8 mouse cellular contexts compared by ENCODE assay signal in the genomic region with DNA sequence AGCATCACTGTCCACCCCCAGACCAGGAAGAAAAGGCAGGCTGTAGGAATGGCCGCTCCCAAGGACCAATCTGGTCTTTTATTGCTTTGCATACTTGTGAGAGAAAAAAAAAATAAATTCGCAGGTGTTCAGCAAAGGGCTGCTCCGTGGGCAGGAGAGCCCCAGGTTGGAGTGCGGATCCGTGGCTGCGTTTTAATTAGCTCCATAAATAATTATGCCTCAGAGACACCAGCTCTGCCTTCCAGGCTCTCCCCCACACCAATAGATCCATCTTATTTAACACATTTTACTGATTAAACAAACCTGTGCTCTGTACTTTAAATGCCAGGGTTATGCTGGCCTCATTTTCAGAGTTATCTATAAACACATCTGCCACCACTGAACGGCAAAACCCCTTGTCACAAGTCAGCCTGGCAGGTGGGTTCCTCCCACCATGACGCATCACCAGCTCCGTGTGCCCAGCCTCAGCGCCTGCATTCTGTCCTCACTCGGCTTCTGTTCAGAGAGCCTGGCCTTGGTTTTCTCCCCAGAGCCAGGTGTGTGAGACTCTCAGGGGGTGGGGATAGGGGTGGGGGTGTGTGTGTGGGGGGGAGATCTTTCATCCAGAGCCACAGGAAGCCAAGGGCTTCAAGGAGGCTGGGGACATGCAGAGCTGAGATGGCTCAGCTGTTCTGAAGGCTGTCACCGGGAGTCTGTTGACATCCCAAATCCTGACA.
DNase-seq lines count a peak whose midpoint lies in the region; ATAC-seq lines count a peak whose summit lies in the region.

No protein-coding gene starts in this region.

- H3K9me3 ChIP-seq in embryonic facial prominence, embryonic 14.5 days (ENCODE audit: control insufficient read depth, low read length): no peaks in the 10 kb centered on the region
- no peaks in the 10 kb centered on the region for H3K9me3 ChIP-seq in hindbrain, embryonic 14.5 days (ENCODE audit: control insufficient read depth, low read length)
- H3K9me3 ChIP-seq in midbrain, embryonic 13.5 days: no peaks in the 10 kb centered on the region

- DNase-seq in layer of hippocampus, adult 8-10 months (ENCODE audit: low spot score in 2 of 2): peak; percentile 21 to 23
- no peak for DNase-seq in layer of hippocampus, postnatal 10 days (ENCODE audit: low spot score in 2 of 2)
- peak; percentile 40 for DNase-seq in embryonic facial prominence, embryonic 14.5 days (ENCODE audit: low spot score)
- DNase-seq in hindbrain, embryonic 14.5 days (ENCODE audit: low spot score): no peak
- no peak for DNase-seq in thymus, postnatal 36 days
- DNase-seq in adrenal gland, postnatal 25 days: no peak
- DNase-seq in cerebellum, adult 18-20 months: no peak

- no peaks in the 10 kb centered on the region for H3K36me3 ChIP-seq in embryonic facial prominence, embryonic 14.5 days (ENCODE audit: control insufficient read depth, insufficient read depth, low read length)
- H3K36me3 ChIP-seq in hindbrain, embryonic 14.5 days (replicated peaks; ENCODE audit: control insufficient read depth, insufficient read depth): no peaks in the 10 kb centered on the region
- H3K36me3 ChIP-seq in midbrain, embryonic 13.5 days: no peaks in the 10 kb centered on the region

- H3K9ac ChIP-seq in embryonic facial prominence, embryonic 14.5 days (ENCODE audit: low read depth, low read length): 0 out of 2 replicates have a peak overlapping the region, but pooled peaks have one; percentile 19
- peak overlapping the region; percentile 60; the same call in 1 of the 2 replicates for H3K9ac ChIP-seq in hindbrain, embryonic 14.5 days
- peak overlapping the region; percentile 67; the same call in 1 of the 2 replicates for H3K9ac ChIP-seq in midbrain, embryonic 13.5 days (replicated peaks)

- 11% methylated on average over 12 of the region's 12 CpGs for WGBS in embryonic facial prominence, embryonic 14.5 days
- 7% methylated on average over 12 of the region's 12 CpGs for WGBS in hindbrain, embryonic 14.5 days
- WGBS in midbrain, embryonic 13.5 days: 12% methylated on average over 12 of the region's 12 CpGs

- 0 out of 2 replicates have a peak overlapping the region, but pooled peaks have one; percentile 36 for H3K4me3 ChIP-seq in embryonic facial prominence, embryonic 14.5 days (ENCODE audit: low read depth, low read length)
- peak overlapping the region; percentile 29; the same call in 1 of the 2 replicates for H3K4me3 ChIP-seq in hindbrain, embryonic 14.5 days (replicated peaks; ENCODE audit: low read length)
- H3K4me3 ChIP-seq in midbrain, embryonic 13.5 days (replicated peaks): peak overlapping the region; percentile 44

- no peak overlapping the region for H3K27ac ChIP-seq in embryonic facial prominence, embryonic 14.5 days (replicated peaks; ENCODE audit: low read depth, low read length)
- peak overlapping the region; percentile 40 for H3K27ac ChIP-seq in hindbrain, embryonic 14.5 days
- peak overlapping the region; percentile 64 for H3K27ac ChIP-seq in midbrain, embryonic 13.5 days

- H3K4me1 ChIP-seq in embryonic facial prominence, embryonic 14.5 days (ENCODE audit: control insufficient read depth, insufficient read depth, low read length): peaks cover 9% of the 10 kb centered on the region
- H3K4me1 ChIP-seq in hindbrain, embryonic 14.5 days (replicated peaks; ENCODE audit: control insufficient read depth, insufficient read depth, low read length): peaks cover 21% of the 10 kb centered on the region
- peaks cover 49% of the 10 kb centered on the region for H3K4me1 ChIP-seq in midbrain, embryonic 13.5 days (replicated peaks)

- peak overlapping the region; percentile 63 for H3K4me2 ChIP-seq in embryonic facial prominence, embryonic 14.5 days (ENCODE audit: low read depth, low read length)
- peak overlapping the region; percentile 63 for H3K4me2 ChIP-seq in hindbrain, embryonic 14.5 days (replicated peaks)
- peak overlapping the region; percentile 83 for H3K4me2 ChIP-seq in midbrain, embryonic 13.5 days (replicated peaks)

- ATAC-seq in embryonic facial prominence, embryonic 14.5 days (ENCODE audit: low read depth): peak; percentile 51
- ATAC-seq in hindbrain, embryonic 14.5 days (ENCODE audit: low FRiP score): 0 out of 2 replicates have a peak, but pooled peaks have one; percentile 29
- ATAC-seq in midbrain, embryonic 13.5 days: peak; percentile 46

- H3K27me3 ChIP-seq in embryonic facial prominence, embryonic 14.5 days (replicated peaks; ENCODE audit: control insufficient read depth, insufficient read depth, low read length): peaks cover 18% of the 10 kb centered on the region
- H3K27me3 ChIP-seq in hindbrain, embryonic 14.5 days (ENCODE audit: control insufficient read depth, insufficient read depth, low read length): 0 out of 2 replicates have a peak, but pooled peaks cover 4% of the 10 kb centered on the region
- H3K27me3 ChIP-seq in midbrain, embryonic 13.5 days: peaks cover 7% of the 10 kb centered on the region; the same call in 1 of the 2 replicates

Comparison
In these comparisons a context has a peak if more than half of its experiments do, and no peak if none do; other contexts are left out.
1. DNase-seq: peak in layer of hippocampus, adult 8-10 months (2 of 2) and embryonic facial prominence, embryonic 14.5 days (single experiment); none in layer of hippocampus, postnatal 10 days (0 of 2), hindbrain, embryonic 14.5 days (single experiment), thymus, postnatal 36 days (0 of 2), adrenal gland, postnatal 25 days (single experiment) and cerebellum, adult 18-20 months (0 of 2).
2. Peak in every context shown above with its lines, with median percentiles within 50 percentile points of each other: ATAC-seq, H3K4me2 ChIP-seq, H3K4me3 ChIP-seq and H3K9ac ChIP-seq.